Mouse (Mus musculus): Measurements from ENCODE around the gene Notch2. TPM values are rescaled to one million over a fixed set of nuclear protein-coding genes. Genes with fewer than 3 reads are reported as not detected.

Gene Notch2
- polyA plus RNA-seq, 1 experiment from 2014 or later, result 6.6 TPM

GRCm38 (mm10) chr3:98020431-98021229 is 7.3 kb downstream of the Notch2 start:
- 82% methylated on average over 9 of the region's 9 CpGs for WGBS
- Histone ChIP-seq H3K27ac (ENCODE audit: low read length) (no peak overlapping the region), H3K36me3 (ENCODE audit: control insufficient read depth, insufficient read depth, low read length) (no peaks in the 10 kb centered on the region), H3K4me1 (ENCODE audit: control insufficient read depth, insufficient read depth, low read length) (peaks cover 16% of the 10 kb centered on the region), H3K9ac (ENCODE audit: low read depth, low read length) (no peak overlapping the region), H3K4me3 (ENCODE audit: low read depth, low read length) (no peak overlapping the region), H3K27me3 (ENCODE audit: control insufficient read depth, insufficient read depth, low read depth, low read length) (no peaks in the 10 kb centered on the region; the same call in 1 of the 2 replicates), H3K9me3 (replicated peaks; ENCODE audit: control insufficient read depth, low read length, poor library complexity, severe bottlenecking) (no peaks in the 10 kb centered on the region), H3K4me2 (ENCODE audit: low read length) (no peak overlapping the region)
- ATAC-seq, result no peak

GRCm38 (mm10) chr3:98024288-98024848 is 11.0 kb downstream of the Notch2 start:
- peaks cover 16% of the 10 kb centered on the region for H3K4me1 ChIP-seq (ENCODE audit: control insufficient read depth, insufficient read depth, low read length)
- peak overlapping the region; percentile 38; the same call in 1 of the 2 replicates for H3K9ac ChIP-seq (ENCODE audit: low read depth, low read length)
- H3K27ac ChIP-seq (ENCODE audit: low read length), result peak overlapping the region; percentile 33; the same call in 1 of the 2 replicates
- no peaks in the 10 kb centered on the region for H3K9me3 ChIP-seq (replicated peaks; ENCODE audit: control insufficient read depth, low read length, poor library complexity, severe bottlenecking)
- H3K4me3 ChIP-seq (ENCODE audit: low read depth, low read length), result no peak overlapping the region; the same call in 1 of the 2 replicates
- H3K27me3 ChIP-seq (ENCODE audit: control insufficient read depth, insufficient read depth, low read depth, low read length), result no peaks in the 10 kb centered on the region; the same call in 1 of the 2 replicates
- peak; percentile 43; the same call in 1 of the 2 replicates for ATAC-seq
- 5% methylated on average over 13 of the region's 13 CpGs for WGBS
- peak overlapping the region; percentile 44 for H3K4me2 ChIP-seq (ENCODE audit: low read length)
- no peaks in the 10 kb centered on the region for H3K36me3 ChIP-seq (ENCODE audit: control insufficient read depth, insufficient read depth, low read length)

- no peak overlapping the region for H3K27ac ChIP-seq (ENCODE audit: low read length)
- H3K4me2 ChIP-seq (ENCODE audit: low read length), result no peak overlapping the region
- H3K36me3 ChIP-seq (ENCODE audit: control insufficient read depth, insufficient read depth, low read length), result no peaks in the 10 kb centered on the region
- peaks cover 13% of the 10 kb centered on the region for H3K4me1 ChIP-seq (ENCODE audit: control insufficient read depth, insufficient read depth, low read length)
- H3K9ac ChIP-seq (ENCODE audit: low read depth, low read length), result no peak overlapping the region
- H3K9me3 ChIP-seq (replicated peaks; ENCODE audit: control insufficient read depth, low read length, poor library complexity, severe bottlenecking), result no peaks in the 10 kb centered on the region
- H3K4me3 ChIP-seq (ENCODE audit: low read depth, low read length), result no peak overlapping the region
- no peak for ATAC-seq
- no peaks in the 10 kb centered on the region for H3K27me3 ChIP-seq (ENCODE audit: control insufficient read depth, insufficient read depth, low read depth, low read length)
- 26% methylated on average over 14 of the region's 14 CpGs for WGBS
These were observed 12.2 kb downstream of the Notch2 start for GRCm38 (mm10) chr3:98025521-98025920.

- H3K4me3 ChIP-seq (ENCODE audit: low read depth, low read length), result no peak overlapping the region
- WGBS, result 33% methylated on average over 10 of the region's 10 CpGs
- peaks cover 13% of the 10 kb centered on the region for H3K4me1 ChIP-seq (ENCODE audit: control insufficient read depth, insufficient read depth, low read length)
- H3K9me3 ChIP-seq (replicated peaks; ENCODE audit: control insufficient read depth, low read length, poor library complexity, severe bottlenecking), result no peaks in the 10 kb centered on the region
- H3K36me3 ChIP-seq (ENCODE audit: control insufficient read depth, insufficient read depth, low read length), result no peaks in the 10 kb centered on the region
- no peak overlapping the region for H3K4me2 ChIP-seq (ENCODE audit: low read length)
- H3K9ac ChIP-seq (ENCODE audit: low read depth, low read length), result no peak overlapping the region
- no peak overlapping the region for H3K27ac ChIP-seq (ENCODE audit: low read length)
- ATAC-seq, result no peak
- no peaks in the 10 kb centered on the region for H3K27me3 ChIP-seq (ENCODE audit: control insufficient read depth, insufficient read depth, low read depth, low read length)
These were observed 12.9 kb downstream of the Notch2 start for GRCm38 (mm10) chr3:98025921-98026880.

- WGBS, result 60% methylated on average over 3 of the region's 3 CpGs
- peaks cover 13% of the 10 kb centered on the region for H3K4me1 ChIP-seq (ENCODE audit: control insufficient read depth, insufficient read depth, low read length)
These were observed 14.0 kb downstream of the Notch2 start for GRCm38 (mm10) chr3:98027371-98027774.

GRCm38 (mm10) chr3:98028072-98028471 is 14.7 kb downstream of the Notch2 start:
- H3K9me3 ChIP-seq (replicated peaks; ENCODE audit: control insufficient read depth, low read length, poor library complexity, severe bottlenecking), result no peaks in the 10 kb centered on the region
- ATAC-seq, result no peak
- H3K27ac ChIP-seq (ENCODE audit: low read length), result no peak overlapping the region
- no peaks in the 10 kb centered on the region for H3K36me3 ChIP-seq (ENCODE audit: control insufficient read depth, insufficient read depth, low read length)
- H3K4me2 ChIP-seq (ENCODE audit: low read length), result no peak overlapping the region
- no peak overlapping the region for H3K4me3 ChIP-seq (ENCODE audit: low read depth, low read length)
- peaks cover 13% of the 10 kb centered on the region for H3K4me1 ChIP-seq (ENCODE audit: control insufficient read depth, insufficient read depth, low read length)
- no peak overlapping the region for H3K9ac ChIP-seq (ENCODE audit: low read depth, low read length)
- H3K27me3 ChIP-seq (ENCODE audit: control insufficient read depth, insufficient read depth, low read depth, low read length), result no peaks in the 10 kb centered on the region
- WGBS, result 48% methylated on average over 4 of the region's 4 CpGs

More at GRCm38 (mm10) chr3:98027371-98027774, 14.0 kb downstream of the Notch2 start:
- Histone ChIP-seq H3K36me3 (ENCODE audit: control insufficient read depth, insufficient read depth, low read length) (no peaks in the 10 kb centered on the region), H3K4me2 (ENCODE audit: low read length) (no peak overlapping the region), H3K27me3 (ENCODE audit: control insufficient read depth, insufficient read depth, low read depth, low read length) (no peaks in the 10 kb centered on the region), H3K9ac (ENCODE audit: low read depth, low read length) (no peak overlapping the region), H3K9me3 (replicated peaks; ENCODE audit: control insufficient read depth, low read length, poor library complexity, severe bottlenecking) (no peaks in the 10 kb centered on the region), H3K4me3 (ENCODE audit: low read depth, low read length) (no peak overlapping the region), H3K27ac (ENCODE audit: low read length) (no peak overlapping the region)
- no peak for ATAC-seq

- Histone ChIP-seq H3K4me2 (ENCODE audit: low read length) (no peak overlapping the region), H3K27me3 (ENCODE audit: control insufficient read depth, insufficient read depth, low read depth, low read length) (no peaks in the 10 kb centered on the region), H3K9ac (ENCODE audit: low read depth, low read length) (no peak overlapping the region), H3K4me3 (ENCODE audit: low read depth, low read length) (no peak overlapping the region), H3K4me1 (ENCODE audit: control insufficient read depth, insufficient read depth, low read length) (peaks cover 12% of the 10 kb centered on the region), H3K36me3 (ENCODE audit: control insufficient read depth, insufficient read depth, low read length) (no peaks in the 10 kb centered on the region), H3K9me3 (replicated peaks; ENCODE audit: control insufficient read depth, low read length, poor library complexity, severe bottlenecking) (no peaks in the 10 kb centered on the region), H3K27ac (ENCODE audit: low read length) (no peak overlapping the region)
- 71% methylated on average over 10 of the region's 10 CpGs for WGBS
- ATAC-seq, result no peak
These were observed 15.6 kb downstream of the Notch2 start for GRCm38 (mm10) chr3:98028936-98029335.

- no peak overlapping the region for H3K4me3 ChIP-seq (ENCODE audit: low read depth, low read length)
- WGBS, result 86% methylated on average over 7 of the region's 7 CpGs
- H3K4me1 ChIP-seq (ENCODE audit: control insufficient read depth, insufficient read depth, low read length), result peaks cover 13% of the 10 kb centered on the region
- ATAC-seq, result no peak
- no peak overlapping the region for H3K27ac ChIP-seq (ENCODE audit: low read length)
- no peak overlapping the region for H3K9ac ChIP-seq (ENCODE audit: low read depth, low read length)
- H3K27me3 ChIP-seq (ENCODE audit: control insufficient read depth, insufficient read depth, low read depth, low read length), result no peaks in the 10 kb centered on the region
- no peak overlapping the region for H3K4me2 ChIP-seq (ENCODE audit: low read length)
- H3K9me3 ChIP-seq (replicated peaks; ENCODE audit: control insufficient read depth, low read length, poor library complexity, severe bottlenecking), result no peaks in the 10 kb centered on the region
- H3K36me3 ChIP-seq (ENCODE audit: control insufficient read depth, insufficient read depth, low read length), result no peaks in the 10 kb centered on the region
These were observed 17.8 kb downstream of the Notch2 start for GRCm38 (mm10) chr3:98031104-98031503.
